In genomic region chr15:80485601-80486000, GRCm38 (mm10) we compare ENCODE assay signal across 15 mouse cellular contexts.
DNase-seq lines count a peak whose midpoint lies in the region; ATAC-seq and TF ChIP-seq lines count a peak whose summit lies in the region.
"Had no signal": no experiment of that assay in that cellular context is flagged by ENCODE, and none has a peak within 500 bp of the region (broad histone marks: within the 10 kb centered on the region; RNA-seq: fewer than 3 reads in every experiment).

No protein-coding gene starts in this region.

- H3K9me3 ChIP-seq in hindbrain, postnatal 0 days (ENCODE audit: low read length) = no peaks in the 10 kb centered on the region
- no peaks in the 10 kb centered on the region for H3K9me3 ChIP-seq in hindbrain, embryonic 13.5 days
- H3K9me3 ChIP-seq in midbrain, postnatal 0 days (ENCODE audit: low read length) = no peaks in the 10 kb centered on the region
- no peaks in the 10 kb centered on the region for H3K9me3 ChIP-seq in midbrain, embryonic 15.5 days
- H3K9me3 ChIP-seq in stomach, postnatal 0 days (ENCODE audit: control insufficient read depth, low read length) = no peaks in the 10 kb centered on the region
- H3K9me3 ChIP-seq: embryonic facial prominence, embryonic 12.5 days; midbrain, embryonic 10.5 days had no signal

- no peaks in the 10 kb centered on the region for H3K27me3 ChIP-seq in hindbrain, postnatal 0 days (ENCODE audit: insufficient read depth, low read length)
- no peaks in the 10 kb centered on the region for H3K27me3 ChIP-seq in hindbrain, embryonic 13.5 days
- no peaks in the 10 kb centered on the region for H3K27me3 ChIP-seq in midbrain, postnatal 0 days (ENCODE audit: insufficient read depth, low read length)
- H3K27me3 ChIP-seq in midbrain, embryonic 15.5 days (replicated peaks) = no peaks in the 10 kb centered on the region
- no peaks in the 10 kb centered on the region for H3K27me3 ChIP-seq in stomach, postnatal 0 days (ENCODE audit: control insufficient read depth, insufficient read depth, low read length)
- H3K27me3 ChIP-seq: embryonic facial prominence, embryonic 12.5 days had no signal

- no peak overlapping the region for H3K27ac ChIP-seq in hindbrain, postnatal 0 days
- H3K27ac ChIP-seq in hindbrain, embryonic 13.5 days = no peak overlapping the region
- H3K27ac ChIP-seq in midbrain, postnatal 0 days (ENCODE audit: low read depth, low read length) = no peak overlapping the region
- no peak overlapping the region for H3K27ac ChIP-seq in midbrain, embryonic 15.5 days
- H3K27ac ChIP-seq in stomach, postnatal 0 days (replicated peaks) = no peak overlapping the region
- H3K27ac ChIP-seq: embryonic facial prominence, embryonic 12.5 days; midbrain, embryonic 10.5 days had no signal

- H3K4me2 ChIP-seq in hindbrain, postnatal 0 days (ENCODE audit: low read depth, low read length) = no peak overlapping the region
- no peak overlapping the region for H3K4me2 ChIP-seq in hindbrain, embryonic 13.5 days
- H3K4me2 ChIP-seq in midbrain, postnatal 0 days (ENCODE audit: low read depth, low read length, poor library complexity, severe bottlenecking) = no peak overlapping the region
- no peak overlapping the region for H3K4me2 ChIP-seq in midbrain, embryonic 15.5 days
- no peak overlapping the region for H3K4me2 ChIP-seq in stomach, postnatal 0 days (replicated peaks; ENCODE audit: low read depth)
- H3K4me2 ChIP-seq: embryonic facial prominence, embryonic 12.5 days had no signal

- 95% methylated on average over 1 of the region's 1 CpGs for WGBS in hindbrain, postnatal 0 days
- 95% methylated on average over 1 of the region's 1 CpGs for WGBS in hindbrain, embryonic 13.5 days
- WGBS in midbrain, postnatal 0 days = 100% methylated on average over 1 of the region's 1 CpGs
- 85% methylated on average over 1 of the region's 1 CpGs for WGBS in midbrain, embryonic 15.5 days
- WGBS in stomach, postnatal 0 days = 82% methylated on average over 1 of the region's 1 CpGs

- H3K4me1 ChIP-seq in hindbrain, postnatal 0 days (ENCODE audit: insufficient read depth, low read length) = no peaks in the 10 kb centered on the region
- peaks cover 44% of the 10 kb centered on the region for H3K4me1 ChIP-seq in hindbrain, embryonic 13.5 days (replicated peaks)
- H3K4me1 ChIP-seq in midbrain, postnatal 0 days (ENCODE audit: insufficient read depth, low read length) = peaks cover 6% of the 10 kb centered on the region; the same call in 1 of the 2 replicates
- peaks cover 26% of the 10 kb centered on the region for H3K4me1 ChIP-seq in midbrain, embryonic 15.5 days
- no peaks in the 10 kb centered on the region for H3K4me1 ChIP-seq in stomach, postnatal 0 days (replicated peaks; ENCODE audit: control insufficient read depth, insufficient read depth)

- H3K36me3 ChIP-seq in hindbrain, postnatal 0 days (ENCODE audit: insufficient read depth, low read length) = no peaks in the 10 kb centered on the region
- no peaks in the 10 kb centered on the region for H3K36me3 ChIP-seq in hindbrain, embryonic 13.5 days
- H3K36me3 ChIP-seq in midbrain, postnatal 0 days (ENCODE audit: insufficient read depth, low read length) = no peaks in the 10 kb centered on the region
- H3K36me3 ChIP-seq in midbrain, embryonic 15.5 days (replicated peaks) = no peaks in the 10 kb centered on the region
- H3K36me3 ChIP-seq in stomach, postnatal 0 days (ENCODE audit: control insufficient read depth, insufficient read depth, low read length) = no peaks in the 10 kb centered on the region
- H3K36me3 ChIP-seq: embryonic facial prominence, embryonic 12.5 days; midbrain, embryonic 10.5 days had no signal

- no peak for TF ChIP-seq EP300 in stomach, postnatal 0 days (optimal IDR thresholded peaks at IDR 0.05)

- ATAC-seq in hindbrain, postnatal 0 days = no peak
- no peak for ATAC-seq in hindbrain, embryonic 13.5 days (ENCODE audit: low FRiP score)
- ATAC-seq in midbrain, postnatal 0 days (ENCODE audit: low FRiP score) = no peak
- ATAC-seq in midbrain, embryonic 15.5 days (replicated peaks) = no peak
- ATAC-seq in stomach, postnatal 0 days (ENCODE audit: low FRiP score, low TSS enrichment) = no peak
- ATAC-seq: forebrain, embryonic 16.5 days had no signal

- no peak overlapping the region for H3K4me3 ChIP-seq in hindbrain, postnatal 0 days (ENCODE audit: low read length)
- H3K4me3 ChIP-seq in hindbrain, embryonic 13.5 days = no peak overlapping the region
- H3K4me3 ChIP-seq in midbrain, postnatal 0 days (ENCODE audit: low read depth, low read length) = no peak overlapping the region
- no peak overlapping the region for H3K4me3 ChIP-seq in midbrain, embryonic 15.5 days
- no peak overlapping the region for H3K4me3 ChIP-seq in stomach, postnatal 0 days (ENCODE audit: low read depth, low read length)
- H3K4me3 ChIP-seq: embryonic facial prominence, embryonic 12.5 days; midbrain, embryonic 10.5 days had no signal

- no peak overlapping the region for H3K9ac ChIP-seq in hindbrain, postnatal 0 days (replicated peaks; ENCODE audit: low read length)
- no peak overlapping the region for H3K9ac ChIP-seq in hindbrain, embryonic 13.5 days
- H3K9ac ChIP-seq in midbrain, postnatal 0 days (replicated peaks; ENCODE audit: low read length, poor library complexity, severe bottlenecking) = no peak overlapping the region
- no peak overlapping the region for H3K9ac ChIP-seq in midbrain, embryonic 15.5 days
- no peak overlapping the region for H3K9ac ChIP-seq in stomach, postnatal 0 days (ENCODE audit: low read length)
- H3K9ac ChIP-seq: embryonic facial prominence, embryonic 12.5 days had no signal

- peak; percentile 52 for TF ChIP-seq CTCF in hindbrain, postnatal 0 days (IDR thresholded peaks at IDR 0.05; ENCODE audit: low read depth)
- peak; percentile 56 for TF ChIP-seq CTCF in midbrain, postnatal 0 days (IDR thresholded peaks at IDR 0.05)
- TF ChIP-seq CTCF in stomach, postnatal 0 days (IDR thresholded peaks at IDR 0.05; ENCODE audit: low read depth) = peak; percentile 56

- DNase-seq in hindbrain, postnatal 0 days (ENCODE audit: low spot score) = no peak
- no peak for DNase-seq in midbrain, postnatal 0 days (ENCODE audit: low spot score)
- DNase-seq in ZHBTc4 (ENCODE audit: low read depth, low spot score) = peak; percentile 38
- no peak for DNase-seq in stomach, postnatal 0 days (ENCODE audit: low spot score)
- no peak for DNase-seq in thymus, postnatal 4 days
- DNase-seq: cerebellum, adult 9-11 months; gastrocnemius, postnatal 36 days; heart, postnatal 36 days; kidney, adult 11 months; lung, adult 18-20 months had no signal
